Mouse (Mus musculus): ENCODE data around the gene Arid5b. TPM values are rescaled to one million over a fixed set of nuclear protein-coding genes. Genes with fewer than 3 reads are reported as not detected.
A peak's percentile ranks its signal among the peaks of the same experiment; 100 is the strongest.

Arid5b gene
- total RNA-seq, 2 experiments from 2014 or later: 19.1 to 22.8 TPM

- peak in 1 of 2 experiments; percentile 23 for DNase-seq
These were observed 113.5 kb downstream of the Arid5b start for GRCm38 (mm10) chr10:68164723-68165706.

DNA sequence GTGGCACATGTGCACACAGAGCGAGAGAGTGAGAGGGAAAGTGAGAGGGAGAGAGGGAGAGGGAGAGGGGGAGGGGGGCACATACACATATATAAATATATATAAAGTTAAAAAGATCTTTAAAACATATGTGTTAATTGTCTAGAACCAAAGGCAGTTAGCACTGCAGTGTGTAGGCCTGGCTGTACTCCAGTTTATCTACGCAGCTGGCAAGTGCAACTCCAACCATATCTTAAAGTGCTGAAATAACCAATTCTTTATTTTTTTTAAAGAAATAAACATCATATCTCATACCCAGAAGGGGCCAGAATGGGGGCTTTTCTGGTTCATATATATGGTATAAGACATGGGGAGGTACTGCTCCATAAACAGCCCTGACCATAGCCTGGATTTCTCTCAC, 114.4 kb downstream of the Arid5b start:
- DNase-seq: no peak

- no peak for DNase-seq
These were observed 118.8 kb downstream of the Arid5b start for GRCm38 (mm10) chr10:68159759-68160158.

- no peak for DNase-seq
These were observed 120.0 kb downstream of the Arid5b start for GRCm38 (mm10) chr10:68158555-68158954.

DNA sequence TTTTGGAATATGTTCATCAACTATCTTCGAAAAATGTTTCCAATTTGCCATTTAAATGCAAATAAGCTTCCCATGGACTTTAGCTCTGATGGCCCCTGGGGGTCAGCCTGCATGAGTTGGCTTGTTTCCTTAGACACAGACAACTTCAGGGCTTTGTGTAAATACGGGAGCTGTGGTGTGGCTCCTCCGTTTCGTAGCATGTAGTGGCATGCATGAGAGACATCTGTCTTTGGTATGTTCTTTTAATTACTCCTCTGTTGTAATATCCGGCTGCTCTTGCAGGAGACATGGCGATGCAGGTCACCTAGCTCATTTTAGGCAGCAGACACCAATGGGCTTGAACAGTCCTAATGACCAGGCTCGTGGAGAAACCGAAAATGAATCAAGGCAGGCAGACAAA, 121.0 kb downstream of the Arid5b start:
- no peak for DNase-seq

DNA sequence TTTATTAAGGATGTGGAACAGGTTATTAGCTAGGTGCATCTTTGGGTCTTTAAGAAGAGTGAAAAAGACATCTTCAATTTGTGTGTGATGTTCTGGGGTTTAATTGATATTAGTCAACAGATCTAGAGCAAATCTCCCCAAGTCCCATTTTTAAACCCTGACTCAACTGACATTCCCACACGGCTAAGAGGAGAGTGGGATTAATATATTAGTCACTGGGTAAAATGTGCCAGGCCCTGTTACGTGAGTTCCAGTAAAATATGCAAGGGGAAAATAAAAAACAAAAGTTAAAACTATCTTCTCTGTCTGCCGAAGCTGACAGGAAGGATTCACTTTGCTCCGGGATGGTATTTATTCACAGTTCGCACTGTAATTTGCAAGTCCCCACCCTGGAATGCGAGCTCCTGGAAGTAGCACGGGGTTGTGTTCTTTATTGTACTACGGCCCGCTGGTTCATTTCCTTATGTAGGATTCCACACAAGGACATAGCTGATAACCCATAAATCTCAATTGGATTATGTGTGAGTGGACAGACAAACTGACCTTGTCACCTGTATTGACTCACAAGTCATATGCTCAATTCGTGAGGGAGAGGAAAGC, 121.8 kb downstream of the Arid5b start:
- DNase-seq: no peak

GRCm38 (mm10) chr10:68156159-68156558, 122.4 kb downstream of the Arid5b start:
- no peak for DNase-seq

DNA sequence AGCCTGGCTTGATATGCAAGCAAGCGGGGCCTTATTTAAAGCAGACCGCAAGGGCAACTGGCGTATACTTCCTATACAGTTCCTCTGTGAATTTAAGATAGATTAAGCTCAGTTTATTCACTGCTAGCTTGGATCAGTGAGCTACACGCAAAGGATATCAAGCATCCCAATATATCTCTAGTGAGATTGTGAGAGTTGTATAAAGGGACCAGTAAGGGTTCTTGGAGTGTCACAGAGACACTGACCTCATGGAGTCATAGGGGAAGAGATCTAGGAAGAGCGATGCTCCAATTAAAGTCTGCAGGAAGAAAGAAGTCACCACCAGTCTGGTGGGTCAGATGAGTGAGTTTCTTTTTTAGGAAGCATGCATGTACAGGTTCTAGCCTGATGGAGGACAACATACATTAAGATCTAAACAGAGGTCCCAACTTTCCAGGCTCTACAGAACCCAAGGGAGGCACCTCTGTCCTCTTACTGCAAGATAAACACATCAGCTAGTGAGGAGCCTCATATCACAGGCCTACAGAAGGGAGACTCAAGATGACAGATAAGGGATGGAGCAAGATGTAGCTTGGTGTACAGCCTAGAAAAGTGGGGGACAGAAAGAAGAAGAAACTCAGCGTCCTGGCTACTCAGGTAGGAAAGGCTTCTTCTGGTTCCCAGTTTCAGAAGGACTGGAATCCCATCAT, 123.0 kb downstream of the Arid5b start:
- DNase-seq: no peak

GRCm38 (mm10) chr10:68154046-68154765, 124.3 kb downstream of the Arid5b start:
- no peak for DNase-seq

DNA sequence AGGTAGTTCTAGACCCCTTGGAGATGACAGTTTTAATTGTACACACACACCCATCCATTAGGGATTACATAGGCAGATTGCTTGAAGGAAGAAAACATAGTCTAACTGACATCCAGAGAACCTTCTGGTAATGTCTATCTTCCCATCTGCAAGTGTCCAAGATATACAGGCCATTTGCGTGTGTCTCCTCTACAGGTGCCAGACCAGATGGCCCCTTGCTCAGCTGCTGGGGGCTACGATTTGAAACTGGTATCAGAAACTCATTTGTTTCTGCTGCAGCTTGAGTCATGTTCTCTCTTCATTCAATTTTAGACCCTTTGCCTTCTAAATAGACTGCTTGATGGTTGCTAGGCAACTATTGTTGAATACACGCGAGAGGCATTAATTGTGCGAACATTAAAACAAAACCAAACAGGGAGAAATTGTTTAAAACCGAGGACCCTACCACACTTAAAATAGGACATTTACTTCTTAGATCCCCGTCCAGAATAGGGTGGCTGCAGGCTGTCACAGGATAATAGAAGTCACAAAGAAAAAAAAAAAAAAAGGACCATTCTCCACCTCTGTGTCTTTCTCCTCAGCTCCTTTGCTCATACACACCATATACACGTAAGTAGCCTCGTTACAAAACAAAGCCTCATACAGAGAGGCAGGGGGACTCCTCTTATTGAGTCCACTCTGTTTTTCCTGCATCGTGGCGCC, 125.0 kb downstream of the Arid5b start:
- no peak for DNase-seq

DNA sequence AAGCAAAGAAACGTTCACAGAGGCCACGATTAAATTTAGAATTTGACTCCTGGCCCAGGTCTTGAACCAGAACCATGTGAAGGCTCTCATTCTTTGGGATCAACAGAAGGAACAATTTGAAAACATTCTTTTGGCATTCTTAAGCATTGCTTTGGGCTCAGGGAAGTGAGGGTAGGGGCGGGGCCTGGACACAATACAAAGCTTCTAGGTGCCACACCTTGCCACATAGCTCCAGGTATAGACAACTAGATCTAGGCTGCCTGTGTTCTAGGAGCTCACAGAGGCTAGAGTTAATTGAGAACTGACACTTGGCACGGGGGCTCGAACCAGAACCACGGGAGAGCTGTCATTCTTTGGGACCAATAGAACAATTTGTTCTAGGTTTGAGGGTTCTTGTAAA, 130.0 kb downstream of the Arid5b start:
- DNase-seq: no peak

DNA sequence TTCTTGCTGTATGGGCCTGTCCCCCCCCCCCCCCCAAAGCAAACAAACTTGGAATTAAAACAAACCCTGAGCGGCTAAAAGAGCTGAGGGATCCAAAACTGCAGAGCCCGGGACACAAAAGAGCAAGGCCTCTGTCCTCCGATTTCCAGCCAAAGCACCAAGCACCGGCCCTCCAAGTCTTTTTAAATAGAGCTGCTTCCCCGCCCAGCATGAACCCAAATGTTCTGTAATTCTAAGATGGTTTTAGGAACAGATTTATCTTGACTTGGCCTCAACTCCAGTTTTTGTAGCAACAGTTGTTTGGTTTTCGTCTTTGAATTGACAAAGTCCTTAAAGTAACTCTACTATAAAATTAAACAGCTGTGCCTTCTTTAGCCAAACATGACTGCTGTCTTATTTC, 130.8 kb downstream of the Arid5b start:
- peak in 1 of 2 experiments; percentile 61 for DNase-seq

GRCm38 (mm10) chr10:68146842-68147241, 131.7 kb downstream of the Arid5b start:
- DNase-seq: peak; percentile 78 to 84

- DNase-seq: no peak
These were observed 133.1 kb downstream of the Arid5b start for GRCm38 (mm10) chr10:68145286-68145950.

DNA sequence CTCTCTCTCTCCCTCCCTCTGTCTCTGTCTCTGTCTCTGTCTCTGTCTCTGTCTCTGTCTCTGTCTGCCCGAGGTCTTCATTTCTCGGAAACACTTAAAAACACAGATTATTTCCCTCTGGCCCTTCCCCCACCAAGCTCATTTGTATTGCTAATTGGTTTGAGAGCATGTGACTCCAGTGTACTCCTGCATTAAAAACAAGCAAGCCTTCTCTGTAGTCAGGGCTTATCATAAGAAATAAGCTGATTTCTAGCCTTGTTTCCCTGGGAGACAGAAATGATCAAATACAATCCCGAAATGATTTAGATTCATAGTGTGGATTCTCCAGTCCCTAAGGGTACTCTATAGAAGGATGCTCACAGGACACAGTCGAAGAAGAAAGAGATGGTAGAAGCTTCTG, 136.0 kb downstream of the Arid5b start:
- no peak for DNase-seq

- DNase-seq: no peak
These were observed 137.0 kb downstream of the Arid5b start for GRCm38 (mm10) chr10:68141567-68141966.

- no peak for DNase-seq
These were observed 137.7 kb downstream of the Arid5b start for GRCm38 (mm10) chr10:68140871-68141270.

DNA sequence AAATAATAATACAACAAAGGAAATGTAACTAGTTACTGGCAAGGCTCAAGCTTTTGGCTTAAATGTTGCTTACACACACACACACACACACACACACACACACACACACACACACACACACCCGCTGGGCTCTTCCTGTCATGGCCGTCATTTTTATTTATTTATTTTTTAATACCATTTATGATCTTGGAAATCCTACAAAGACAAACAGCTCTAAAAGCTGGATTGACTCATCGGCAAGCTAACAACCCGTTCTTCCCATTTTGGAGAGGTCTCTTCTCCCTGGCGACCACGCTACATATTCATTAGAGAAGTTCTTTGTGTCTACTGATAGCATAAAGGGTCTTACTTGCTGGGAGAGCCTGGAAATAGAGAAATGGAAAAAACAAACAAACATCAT, 138.2 kb downstream of the Arid5b start:
- no peak for DNase-seq

DNA sequence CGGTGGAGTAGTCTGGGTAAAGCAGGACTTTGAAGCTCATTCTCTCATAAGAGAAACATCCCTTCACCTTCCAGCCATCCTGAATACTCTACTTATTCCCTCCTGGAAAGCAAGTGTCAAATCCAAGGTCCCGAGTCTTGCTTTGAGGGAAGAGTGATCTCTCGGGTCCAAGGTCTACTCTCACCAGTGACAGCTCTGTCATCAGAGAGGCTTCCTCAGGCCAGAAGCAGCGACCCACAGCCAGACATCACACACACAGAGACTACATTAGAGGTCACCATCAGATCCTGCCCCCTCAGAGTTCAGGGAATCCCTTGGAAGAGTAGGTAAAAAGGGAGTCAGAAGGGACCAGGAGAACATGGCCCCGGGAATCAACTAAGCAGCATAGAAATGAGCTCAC, 140.4 kb downstream of the Arid5b start:
- no peak for DNase-seq

DNA sequence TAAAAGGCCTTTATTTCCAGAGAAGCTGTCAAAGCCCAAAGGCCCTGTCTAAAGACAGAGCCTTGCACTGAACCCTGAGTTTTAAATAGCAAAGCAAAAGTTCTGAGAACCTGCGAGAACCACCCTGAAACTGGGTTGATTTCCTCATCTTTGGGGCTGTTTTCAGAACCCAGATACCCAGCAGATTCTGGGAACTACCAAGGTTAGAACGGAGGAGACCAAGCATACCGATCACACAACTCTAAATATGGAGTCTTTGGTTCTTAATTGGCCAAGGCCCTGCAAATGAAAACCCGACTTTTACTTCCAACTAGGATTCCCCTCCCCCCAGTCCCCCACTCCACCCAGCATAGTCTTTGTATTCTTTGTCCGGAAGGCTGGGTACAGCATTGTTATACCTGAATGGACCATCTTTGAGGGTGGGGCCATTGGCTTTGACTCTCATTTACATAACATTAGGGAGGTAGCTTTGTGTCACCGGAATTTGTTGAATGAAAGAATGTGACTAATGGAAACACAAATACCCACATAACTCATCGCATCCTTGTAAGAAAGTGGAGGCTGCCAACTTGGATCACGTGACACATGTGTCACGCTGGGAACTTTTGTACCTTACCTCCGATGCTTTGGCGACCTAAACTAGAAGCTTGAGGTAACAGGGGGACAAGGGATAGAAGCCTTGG, 141.2 kb downstream of the Arid5b start:
- DNase-seq: no peak

All from heart, adult 18-20 months (tissue).